Mouse (Mus musculus) left cerebral cortex, postnatal 14 days (tissue): Measurements from ENCODE around the gene Ccdc14. TPM values are rescaled to one million over a fixed set of nuclear protein-coding genes. Genes with fewer than 3 reads are reported as not detected.
"Not testable (repeated sequence)": the region's sequence is repeated elsewhere in the genome, so short reads cannot be mapped to it uniquely, and the experiment has no call there.

Experiments
- DNase-seq, 2 experiments: peaks; one replicate each; pipeline ENCODE4 v3.0.0; 2021 to 2022; ENCODE audit warnings: low spot score in 2 of 2, mixed read lengths in 1 of 2
- intact Hi-C: fragments of 180-260 bp; cut with DNase I; formaldehyde crosslinking; loops from one replicate; pipeline ENCODE4 v1.15.1; 2025
- long read RNA-seq, 2 experiments: library from polyadenylated mRNA; stranded (forward); transcript quantifications; one replicate each; pipeline ENCODE4 v2.0.0; 2021
- total RNA-seq, 2 experiments: library from RNA; stranded (reverse); gene quantifications; 2 replicates each; pipeline ENCODE4 v1.2.3; 2021

Gene Ccdc14
- total RNA-seq, result 1 to 10 TPM; 2.0 to 2.6 TPM
- long read RNA-seq, experiment 1, full-length matches to known transcripts, result 2 of 3 reads
- long read RNA-seq, experiment 1, partial matches to known transcripts, result 1 of 3 reads
- long read RNA-seq, experiment 1, other reads (novel, unspliced or antisense), result 0 of 3 reads
- long read RNA-seq, experiment 2, partial matches to known transcripts, result 0 of 1 reads
- long read RNA-seq, experiment 2, other reads (novel, unspliced or antisense), result 1 of 1 reads

DNA sequence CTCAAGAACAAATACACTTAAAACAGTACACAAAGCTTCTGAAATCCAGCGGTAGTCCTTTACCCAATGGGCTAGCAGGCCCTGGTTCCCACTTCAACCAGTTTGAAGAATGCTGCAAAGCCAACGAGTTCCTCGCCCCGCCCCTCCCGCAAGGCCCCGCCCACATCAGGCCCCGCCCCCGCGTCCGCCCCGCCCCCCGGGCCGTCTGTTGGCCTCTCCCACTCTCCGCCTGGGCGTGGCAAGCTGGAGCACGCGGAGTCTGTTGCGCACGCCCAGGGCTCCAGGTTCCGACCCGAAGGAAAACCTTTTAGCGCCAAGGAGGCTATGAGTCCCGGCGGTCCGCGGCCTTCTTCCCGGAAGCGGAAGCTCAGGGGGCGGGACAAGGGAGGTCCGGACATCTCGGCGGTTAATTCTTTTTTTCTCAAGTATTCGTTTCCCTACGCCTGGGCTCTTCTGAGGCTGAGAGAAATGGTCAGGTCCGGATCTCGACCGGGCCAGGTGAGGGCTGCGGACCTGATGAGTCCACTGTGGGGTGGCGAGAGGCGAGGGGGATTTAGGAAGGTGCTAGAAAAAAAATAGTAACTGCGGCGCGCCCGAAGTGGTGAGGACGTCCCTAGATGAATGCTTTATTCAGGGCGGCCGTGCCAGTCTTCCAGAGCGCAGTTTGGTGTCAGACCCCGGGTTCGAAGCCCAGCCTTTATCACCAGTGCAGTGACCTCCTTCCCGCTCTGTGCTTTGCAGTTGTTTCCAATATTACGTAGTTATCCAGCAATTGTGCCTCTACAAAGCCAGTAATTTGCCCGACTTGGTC is at the start of gene Ccdc14:
Ccdc14 (plus strand) TSS at position 283 of the 811 bp plus-strand sequence.
- peak; percentile 76 for DNase-seq
- intact Hi-C loops, result loop anchor here (10.0 kb wide), 1 partner anchor 386 kb away; no protein-coding TSS in a partner anchor

GRCm38 (mm10) chr16:34643511-34644259 is 46.7 kb upstream of the Ccdc14 start:
- intact Hi-C loops, result no loop called here
- DNase-seq, result peak; percentile 47 to 78

- intact Hi-C loops, result no loop called here
- DNase-seq, result no peak
These were observed 40.8 kb upstream of the Ccdc14 start, which contains the start of gene Ropn1 for GRCm38 (mm10) chr16:34649621-34650020. Ropn1 (plus strand) TSS chr16:34649921.

DNA sequence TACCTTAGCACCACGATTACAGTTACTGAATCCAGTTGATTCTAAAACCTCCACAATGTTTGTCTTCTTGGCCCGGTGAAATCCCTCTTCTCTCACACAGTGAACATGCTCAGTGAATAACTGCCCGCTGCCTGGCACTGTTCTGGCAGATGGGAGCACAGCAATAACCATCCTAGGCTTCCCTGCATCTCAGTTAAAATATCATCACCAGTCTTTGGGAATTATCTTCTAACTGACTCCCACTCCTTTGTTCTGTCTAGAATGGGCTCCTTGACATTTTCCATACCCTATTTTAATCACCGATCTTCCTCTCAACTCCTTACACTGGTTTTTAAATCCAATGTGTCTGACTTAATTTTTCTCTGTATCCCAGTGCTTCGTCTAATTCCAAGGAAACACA is 37.4 kb upstream of the Ccdc14 start:
- no peak for DNase-seq
- intact Hi-C loops, result no loop called here

DNA sequence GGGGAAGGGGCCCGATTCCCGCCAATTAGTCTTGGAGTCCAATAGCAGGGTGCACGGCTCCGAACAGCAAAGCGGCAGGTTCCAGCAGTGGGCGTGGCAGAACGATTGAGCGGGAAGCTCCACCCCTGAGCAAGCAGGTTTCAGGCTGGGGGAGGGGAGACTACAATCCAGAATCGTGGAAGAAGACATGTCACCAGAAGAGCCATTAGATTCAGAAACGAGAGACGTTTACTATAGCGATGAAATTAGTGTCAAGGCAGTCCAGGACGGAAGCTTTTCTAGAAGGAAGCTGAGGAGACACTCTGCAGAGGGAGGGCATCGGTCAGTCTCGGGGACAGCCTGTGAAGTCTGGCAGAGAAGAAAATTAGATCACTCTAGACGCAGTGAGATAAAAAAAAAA is 32.9 kb upstream of the Ccdc14 start:
- intact Hi-C loops, result not testable (repeated sequence)
- DNase-seq, result peak; percentile 28 to 61

- intact Hi-C loops, result no loop called here
- no peak for DNase-seq
These were observed 32.4 kb upstream of the Ccdc14 start for GRCm38 (mm10) chr16:34657983-34658382.

DNA sequence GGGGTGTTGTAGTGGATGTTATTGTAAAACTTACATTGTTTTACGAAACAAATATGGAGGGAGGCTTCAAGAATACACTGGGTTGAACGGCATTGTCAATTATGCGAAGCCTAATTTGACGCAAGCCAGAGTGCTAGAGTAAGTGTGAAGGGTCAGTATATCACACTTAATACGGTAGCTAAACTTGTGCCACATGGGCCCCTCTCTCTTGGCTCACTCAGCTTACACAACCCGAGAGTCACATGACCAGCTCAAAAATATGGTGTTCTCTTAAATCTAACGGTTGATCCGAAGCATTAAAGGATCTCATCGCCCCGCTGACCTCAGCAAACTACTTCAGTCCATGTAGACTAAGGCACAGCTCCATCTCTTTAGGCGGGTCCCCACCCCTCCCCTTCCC is 32.0 kb upstream of the Ccdc14 start:
- DNase-seq, result no peak
- intact Hi-C loops, result no loop called here

GRCm38 (mm10) chr16:34664553-34664952 is 25.9 kb upstream of the Ccdc14 start:
- no peak for DNase-seq
- intact Hi-C loops, result loop anchor here (10.0 kb wide), 1 partner anchor 130 kb away; no protein-coding TSS in a partner anchor

DNA sequence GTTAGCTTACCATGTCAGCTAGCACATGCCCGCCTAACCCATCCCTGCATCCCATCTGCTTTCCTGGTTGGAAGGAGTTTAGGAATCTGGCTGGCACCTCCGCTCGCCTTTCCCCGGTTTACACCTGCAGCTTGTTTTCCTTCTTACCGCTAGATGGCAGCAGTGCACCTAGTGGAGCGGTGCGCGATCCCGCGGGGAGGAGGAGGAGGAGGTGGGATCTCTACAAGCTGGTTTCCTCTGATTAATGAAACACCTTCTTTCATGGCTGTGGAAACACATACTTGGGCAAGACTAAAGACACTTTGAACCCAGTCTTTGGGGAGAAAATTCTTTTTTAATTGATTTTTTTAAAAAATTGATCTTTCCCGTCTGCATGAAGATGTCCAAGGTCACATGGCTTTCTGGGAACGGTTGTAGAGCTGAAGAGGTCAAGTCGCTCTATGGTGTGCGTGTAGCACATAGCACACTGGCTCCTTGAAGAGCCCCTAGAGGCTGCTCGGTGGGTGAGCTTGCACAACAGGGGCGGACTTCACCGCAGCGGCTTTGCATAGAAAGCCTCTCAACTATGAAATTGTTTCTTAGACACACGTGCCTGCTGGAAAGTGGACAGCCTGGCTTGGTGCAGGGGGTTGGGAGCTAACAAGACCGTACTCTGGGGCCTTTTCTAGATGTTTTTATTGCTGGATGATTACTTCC is 23.2 kb upstream of the Ccdc14 start:
- DNase-seq, result peak; percentile 64 to 74
- intact Hi-C loops, result loop anchor here (2.0 to 10.0 kb wide), 2 partner anchors 34 to 132 kb away; no protein-coding TSS in a partner anchor

GRCm38 (mm10) chr16:34668341-34668740 is 22.1 kb upstream of the Ccdc14 start:
- DNase-seq, result no peak
- intact Hi-C loops, result loop anchor here (10.0 kb wide), 1 partner anchor 134 kb away; no protein-coding TSS in a partner anchor

DNA sequence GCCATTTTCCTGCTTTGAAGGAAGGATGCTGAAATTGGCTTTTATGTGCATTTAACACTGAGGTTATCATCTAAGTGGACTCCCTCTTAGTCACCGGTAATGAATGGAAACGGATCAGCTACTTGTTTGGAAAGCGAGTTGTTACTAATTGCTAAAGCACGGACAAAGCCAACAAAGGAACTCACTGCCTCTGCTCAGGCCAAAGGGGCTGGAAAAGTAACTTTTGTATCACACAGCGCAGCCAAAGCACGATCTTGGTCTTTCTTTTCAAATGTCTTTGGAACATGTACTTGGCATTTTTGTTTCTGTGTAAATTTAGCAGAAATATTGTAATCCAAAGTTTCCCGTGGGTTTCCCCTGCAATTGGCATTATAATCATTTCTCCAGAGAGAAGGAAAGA is 18.4 kb upstream of the Ccdc14 start:
- intact Hi-C loops, result no loop called here

DNA sequence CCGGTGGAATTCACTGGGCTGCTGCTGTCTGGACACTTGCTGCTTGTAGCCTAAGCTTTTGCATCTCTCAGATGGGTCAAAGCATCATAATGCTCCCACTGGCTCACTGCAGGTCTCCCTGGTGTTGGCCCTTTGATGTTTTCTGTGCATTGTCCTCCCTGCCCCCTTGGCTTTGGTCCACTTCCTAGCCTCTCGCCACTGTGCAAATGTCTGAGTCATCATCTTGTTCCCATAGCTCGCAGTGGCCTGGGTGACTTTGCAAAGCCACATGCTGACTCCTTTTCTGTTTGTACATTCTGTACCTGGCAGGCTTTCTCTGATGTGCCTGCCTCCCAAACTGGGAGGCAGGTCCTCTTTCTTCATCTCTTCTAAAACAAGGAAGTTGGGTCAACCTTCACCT is 17.6 kb upstream of the Ccdc14 start:
- intact Hi-C loops, result no loop called here
- no peak for DNase-seq

More for the DNA sequence above, 18.4 kb upstream of the Ccdc14 start:
- no peak for DNase-seq

- intact Hi-C loops, result no loop called here
- no peak for DNase-seq
These were observed 16.1 kb upstream of the Ccdc14 start for GRCm38 (mm10) chr16:34674365-34674764.

GRCm38 (mm10) chr16:34681823-34682222 is 8.6 kb upstream of the Ccdc14 start:
- DNase-seq, result no peak
- intact Hi-C loops, result no loop called here

- DNase-seq, result no peak
- intact Hi-C loops, result loop anchor here (10.0 kb wide), 1 partner anchor 385 kb away; no protein-coding TSS in a partner anchor
These were observed 537 bp upstream of the Ccdc14 start for GRCm38 (mm10) chr16:34689879-34690278.

GRCm38 (mm10) chr16:34691156-34691555 is 740 bp downstream of the Ccdc14 start:
- intact Hi-C loops, result loop anchor here (10.0 kb wide), 1 partner anchor 386 kb away; no protein-coding TSS in a partner anchor
- no peak for DNase-seq

- intact Hi-C loops, result loop anchor here (10.0 kb wide), 1 partner anchor 390 kb away; no protein-coding TSS in a partner anchor
- DNase-seq, result no peak
These were observed 4.1 kb downstream of the Ccdc14 start for GRCm38 (mm10) chr16:34694477-34694876.

DNA sequence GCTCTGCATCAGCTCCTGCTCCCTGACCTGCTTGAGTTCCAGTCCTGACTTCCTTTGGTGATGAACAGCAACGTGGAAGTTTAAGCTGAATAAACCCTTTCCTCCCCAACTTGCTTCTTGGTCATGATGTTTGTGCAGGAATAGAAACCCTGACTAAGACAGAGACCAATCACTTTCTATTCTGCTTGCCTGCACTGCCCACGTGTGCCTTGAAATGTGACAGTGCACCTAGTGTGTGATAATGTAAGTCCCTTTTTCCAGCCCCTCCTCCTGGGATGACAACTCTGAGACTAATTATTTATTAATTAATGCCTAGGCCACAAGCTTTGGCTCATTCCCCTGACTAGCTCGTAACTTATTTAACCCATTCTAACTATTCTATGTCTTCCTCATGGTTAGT is 8.3 kb downstream of the Ccdc14 start:
- intact Hi-C loops, result loop anchor here (10.0 kb wide), 1 partner anchor 394 kb away; no protein-coding TSS in a partner anchor
- not testable (repeated sequence) for DNase-seq
